Mouse (Mus musculus) liver, embryonic 14.5 days (tissue): ENCODE results near the gene Ak9. TPM values are rescaled to one million over a fixed set of nuclear protein-coding genes. Genes with fewer than 3 reads are reported as not detected.

Experiments used
- ATAC-seq: fragments of 200-750 bp; cut with Nextera tagmentation; 2 replicates; pipeline ENCODE4 v1.8.0; 2017; ENCODE audit warnings: moderate number of reproducible peaks, mild to moderate bottlenecking, moderate library complexity; ENCODE audit not compliant: insufficient read depth
- DNase-seq, 3 experiments: peaks; one replicate each; pipeline ENCODE4 v3.0.0-alpha.2; 2012 to 2013; ENCODE audit warnings: low read depth in 3 of 3, low spot score in 3 of 3
- H3K27ac ChIP-seq: fragments of 300-500 bp; sonication (generic); 2 replicates; pipeline ENCODE4 v1.5.1; 2014; ENCODE audit warnings: moderate library complexity, mild to moderate bottlenecking, control low read depth, inconsistent platforms
- H3K27me3 ChIP-seq: fragments of 300-500 bp; sonication (generic); 2 replicates; pipeline ENCODE4 v1.6.1; 2014; ENCODE audit warnings: mild to moderate bottlenecking, low read length, moderate library complexity; ENCODE audit not compliant: control insufficient read depth, insufficient read depth
- H3K36me3 ChIP-seq: fragments of 300-500 bp; sonication (generic); replicated peaks from 2 replicates; pipeline ENCODE4 v1.6.1; 2014; ENCODE audit warnings: low read depth; ENCODE audit not compliant: control insufficient read depth, insufficient read depth
- H3K4me1 ChIP-seq, 2 experiments: fragments of 200-500 bp in 1 of 2; fragments of 300-500 bp in 1 of 2; sonication (generic) in 1 of 2; replicated peaks; 2 replicates each; pipeline ENCODE4 v1.6.1; 2012 to 2014; ENCODE audit warnings: antibody characterized with exemption in 1 of 2, inconsistent platforms in 1 of 2, low read length in 1 of 2; ENCODE audit not compliant: control insufficient read depth in 2 of 2, insufficient read depth in 2 of 2
- H3K4me2 ChIP-seq: fragments of 300-500 bp; sonication (generic); 2 replicates; pipeline ENCODE4 v1.6.1; 2014; ENCODE audit warnings: low read depth, mild to moderate bottlenecking, control low read depth, moderate library complexity
- H3K4me3 ChIP-seq, 2 experiments: fragments of 200-500 bp in 1 of 2; fragments of 300-500 bp in 1 of 2; sonication (generic) in 1 of 2; 2 replicates each; pipeline ENCODE4 v1.5.1; 2012 to 2014; ENCODE audit warnings: low read depth in 2 of 2, low read length in 2 of 2, mild to moderate bottlenecking in 2 of 2, control low read depth in 1 of 2, inconsistent platforms in 1 of 2, moderate library complexity in 1 of 2; ENCODE audit not compliant: insufficient read depth in 1 of 2
- H3K9ac ChIP-seq: fragments of 300-500 bp; sonication (generic); replicated peaks from 2 replicates; pipeline ENCODE4 v1.6.1; 2014; ENCODE audit warnings: mild to moderate bottlenecking, control low read depth, moderate library complexity
- H3K9me3 ChIP-seq: fragments of 300-500 bp; sonication (generic); 2 replicates; pipeline ENCODE4 v1.6.1; 2016; ENCODE audit warnings: low read length, mixed read lengths; ENCODE audit not compliant: control insufficient read depth
- CTCF ChIP-seq: IDR thresholded peaks from 2 replicates; pipeline ENCODE4 v1.5.1; 2016; ENCODE audit warnings: antibody characterized with exemption, low read depth, control low read depth
- EP300 ChIP-seq: IDR thresholded peaks from 2 replicates; pipeline ENCODE4 v1.6.1; 2016; ENCODE audit warnings: antibody characterized with exemption, low read depth
- WGBS: fragments of 180-500 bp; shearing (Covaris S2); extraction: QIAGEN DNeasy Blood & Tissue Kit; methylation state at CpG from one replicate; pipeline ENCODE4 v1.1.7; 2014; ENCODE audit not compliant: insufficient replicate concordance; 5-methylcytosine and 5-hydroxymethylcytosine counted together
- polyA plus RNA-seq, 2 experiments: library from polyadenylated mRNA; depleted of rRNA in 1 of 2; stranded (reverse) in 1 of 2; unstranded in 1 of 2; fragments of >200 nt; fragmentation: Nextera tagmentation in 1 of 2; extraction: Ambion mirVana in 1 of 2; gene quantifications; 2 replicates each; pipeline versions ENCODE4 v1.2.1 to v1.2.3; 2012 to 2014

Ak9 gene
- polyA plus RNA-seq, 2 experiments, result not detected

- Histone ChIP-seq H3K27me3 (no peaks in the 10 kb centered on the region), H3K9ac (no peak overlapping the region), H3K27ac (no peak overlapping the region), H3K36me3 (no peaks in the 10 kb centered on the region; the same call in 1 of the 2 replicates), H3K9me3 (no peaks in the 10 kb centered on the region), H3K4me1 (peaks cover 0 to 4% of the 10 kb centered on the region in 2 experiments; a peak in 1 of 4 replicates), H3K4me2 (no peak overlapping the region), H3K4me3 (no peak overlapping the region)
- ATAC-seq (no peak), DNase-seq (no peak)
- 74% methylated on average over 6 of the region's 6 CpGs for WGBS
- no peak for TF ChIP-seq CTCF
- no peak for TF ChIP-seq EP300
Observed at GRCm38 (mm10) chr10:41467325-41467724, 163.5 kb downstream of the Ak9 start.

- Histone ChIP-seq H3K27ac (no peak overlapping the region), H3K4me1 (peaks cover 22 to 31% of the 10 kb centered on the region in 2 experiments), H3K9me3 (no peaks in the 10 kb centered on the region), H3K4me3 (no peak overlapping the region), H3K27me3 (no peaks in the 10 kb centered on the region), H3K4me2 (no peak overlapping the region), H3K9ac (no peak overlapping the region), H3K36me3 (no peaks in the 10 kb centered on the region)
- WGBS, result 64% methylated on average over 3 of the region's 3 CpGs
- ATAC-seq, result no peak
- no peak for DNase-seq
- no peak for TF ChIP-seq CTCF
- TF ChIP-seq EP300, result no peak
Observed at GRCm38 (mm10) chr10:41470693-41471092, 166.9 kb downstream of the Ak9 start.

GRCm38 (mm10) chr10:41472534-41472933 lies 168.8 kb downstream of the Ak9 start:
- no peak overlapping the region for H3K4me2 ChIP-seq
- no peak for ATAC-seq
- TF ChIP-seq EP300, result no peak
- TF ChIP-seq CTCF, result no peak
- peaks cover 34 to 44% of the 10 kb centered on the region in 2 experiments for H3K4me1 ChIP-seq
- H3K27me3 ChIP-seq, result no peaks in the 10 kb centered on the region
- H3K9ac ChIP-seq, result no peak overlapping the region
- H3K36me3 ChIP-seq, result no peaks in the 10 kb centered on the region
- DNase-seq, result no peak
- H3K9me3 ChIP-seq, result no peaks in the 10 kb centered on the region
- no peak overlapping the region for H3K27ac ChIP-seq
- no peak overlapping the region for H3K4me3 ChIP-seq

- H3K27ac ChIP-seq, result no peak overlapping the region
- H3K4me2 ChIP-seq, result no peak overlapping the region
- ATAC-seq, result no peak
Observed at GRCm38 (mm10) chr10:41472962-41473481, 169.2 kb downstream of the Ak9 start.

GRCm38 (mm10) chr10:41473782-41474468 lies 170.1 kb downstream of the Ak9 start:
- no peak overlapping the region for H3K4me3 ChIP-seq
- no peaks in the 10 kb centered on the region for H3K9me3 ChIP-seq
- no peak overlapping the region for H3K27ac ChIP-seq
- no peak overlapping the region for H3K9ac ChIP-seq
- ATAC-seq (no peak), DNase-seq (no peak)
- WGBS, result 17% methylated on average over 6 of the region's 6 CpGs
- no peaks in the 10 kb centered on the region for H3K27me3 ChIP-seq
- peaks cover 34 to 46% of the 10 kb centered on the region in 2 experiments for H3K4me1 ChIP-seq
- TF ChIP-seq CTCF (no peak), EP300 (no peak)
- no peaks in the 10 kb centered on the region for H3K36me3 ChIP-seq
- no peak overlapping the region for H3K4me2 ChIP-seq

More at GRCm38 (mm10) chr10:41472962-41473481, 169.2 kb downstream of the Ak9 start:
- H3K9me3 ChIP-seq, result no peaks in the 10 kb centered on the region
- H3K4me1 ChIP-seq, result peaks cover 34 to 46% of the 10 kb centered on the region in 2 experiments
- H3K4me3 ChIP-seq, result no peak overlapping the region
- no peaks in the 10 kb centered on the region for H3K36me3 ChIP-seq
- 47% methylated on average over 5 of the region's 5 CpGs for WGBS
- no peak for DNase-seq
- H3K9ac ChIP-seq, result no peak overlapping the region
- TF ChIP-seq EP300 (no peak), CTCF (no peak)
- no peaks in the 10 kb centered on the region for H3K27me3 ChIP-seq
